ENCODE assay signal across 18 mouse cellular contexts in genomic region chr2:92848962-92849361, GRCm38 (mm10).
DNase-seq lines count a peak whose midpoint lies in the region; ATAC-seq and TF ChIP-seq lines count a peak whose summit lies in the region.
"Had no signal": no experiment of that assay in that cellular context is flagged by ENCODE, and none has a peak within 500 bp of the region (broad histone marks: within the 10 kb centered on the region; RNA-seq: fewer than 3 reads in every experiment).

No protein-coding gene starts in this region.

- H3K4me3 ChIP-seq in kidney, postnatal 0 days (replicated peaks; ENCODE audit: low read depth, low read length) = no peak overlapping the region
- H3K4me3 ChIP-seq in midbrain, embryonic 16.5 days (ENCODE audit: low read depth, low read length) = no peak overlapping the region
- H3K4me3 ChIP-seq: limb, embryonic 15.5 days; stomach, embryonic 15.5 days had no signal

- no peak for TF ChIP-seq CTCF in kidney, postnatal 0 days (IDR thresholded peaks at IDR 0.05; ENCODE audit: low read depth)
- TF ChIP-seq CTCF in brain, embryonic 14.5 days (IDR thresholded peaks at IDR 0.05; ENCODE audit: borderline replicate concordance, extremely low read depth, insufficient read depth, insufficient read length) = no peak

- H3K27ac ChIP-seq in kidney, postnatal 0 days = 0 out of 2 replicates have a peak overlapping the region, but pooled peaks have one; percentile 5
- H3K27ac ChIP-seq in midbrain, embryonic 16.5 days (ENCODE audit: low read length) = peak overlapping the region; percentile 60
- H3K27ac ChIP-seq: limb, embryonic 15.5 days; stomach, embryonic 15.5 days had no signal

- H3K36me3 ChIP-seq in kidney, postnatal 0 days (ENCODE audit: insufficient read depth, low read length) = no peaks in the 10 kb centered on the region
- no peaks in the 10 kb centered on the region for H3K36me3 ChIP-seq in midbrain, embryonic 16.5 days (ENCODE audit: control insufficient read depth, insufficient read depth, low read length)
- H3K36me3 ChIP-seq: limb, embryonic 15.5 days; stomach, embryonic 15.5 days had no signal

- no peaks in the 10 kb centered on the region for H3K27me3 ChIP-seq in kidney, postnatal 0 days (ENCODE audit: insufficient read depth, low read length)
- H3K27me3 ChIP-seq in midbrain, embryonic 16.5 days (ENCODE audit: control insufficient read depth, insufficient read depth, low read depth, low read length) = no peaks in the 10 kb centered on the region
- H3K27me3 ChIP-seq: limb, embryonic 15.5 days; stomach, embryonic 15.5 days had no signal

- ATAC-seq in frontal cortex, adult (ENCODE audit: low TSS enrichment) = peak; percentile 45; the same call in 1 of the 2 replicates
- no peak for ATAC-seq in kidney, postnatal 0 days (replicated peaks; ENCODE audit: low FRiP score, low read depth)
- no peak for ATAC-seq in midbrain, embryonic 16.5 days

- TF ChIP-seq POLR2A in brain, embryonic 14.5 days (IDR thresholded peaks at IDR 0.05; ENCODE audit: borderline replicate concordance, extremely low read depth, insufficient read depth, insufficient read length, poor library complexity, severe bottlenecking) = no peak

- no peak overlapping the region for H3K4me2 ChIP-seq in kidney, postnatal 0 days (ENCODE audit: low read length)
- no peak overlapping the region for H3K4me2 ChIP-seq in midbrain, embryonic 16.5 days (ENCODE audit: low read length)
- H3K4me2 ChIP-seq: heart, embryonic 11.5 days; limb, embryonic 15.5 days; stomach, embryonic 15.5 days had no signal

- DNase-seq in frontal cortex, postnatal 36 days (ENCODE audit: low spot score in 2 of 2) = no peak
- DNase-seq in kidney, postnatal 0 days (ENCODE audit: low spot score) = peak; percentile 54
- no peak for DNase-seq in kidney, adult 11 months
- peak; percentile 46 for DNase-seq in brain, embryonic 14.5 days (ENCODE audit: low read depth)
- DNase-seq in cerebellum, postnatal 36 days = no peak
- DNase-seq: adrenal gland, postnatal 25 days; cerebellum, adult 18-20 months; cerebellum, postnatal 25 days; heart, postnatal 10 days; kidney, adult 9 months; lung, postnatal 10 days; right cerebral cortex, postnatal 25 days; thymus, adult 18-20 months had no signal

- WGBS in kidney, postnatal 0 days = 25% methylated on average over 13 of the region's 13 CpGs
- WGBS in midbrain, embryonic 16.5 days = 28% methylated on average over 13 of the region's 13 CpGs

- no peaks in the 10 kb centered on the region for H3K9me3 ChIP-seq in kidney, postnatal 0 days (replicated peaks; ENCODE audit: low read length)
- H3K9me3 ChIP-seq in midbrain, embryonic 16.5 days (replicated peaks; ENCODE audit: control insufficient read depth, low read length, poor library complexity, severe bottlenecking) = no peaks in the 10 kb centered on the region
- H3K9me3 ChIP-seq: limb, embryonic 15.5 days; stomach, embryonic 15.5 days had no signal

- H3K9ac ChIP-seq in kidney, postnatal 0 days (ENCODE audit: low read depth, low read length) = no peak overlapping the region
- H3K9ac ChIP-seq in midbrain, embryonic 16.5 days (ENCODE audit: low read depth, low read length) = no peak overlapping the region
- H3K9ac ChIP-seq: limb, embryonic 15.5 days; stomach, embryonic 15.5 days had no signal

- peaks cover 9% of the 10 kb centered on the region; the same call in 1 of the 2 replicates for H3K4me1 ChIP-seq in kidney, postnatal 0 days (replicated peaks; ENCODE audit: insufficient read depth, low read length)
- H3K4me1 ChIP-seq in midbrain, embryonic 16.5 days (ENCODE audit: control insufficient read depth, insufficient read depth, low read length) = peaks cover 28% of the 10 kb centered on the region

Comparison
In these comparisons a context has a peak if more than half of its experiments do, and no peak if none do; other contexts are left out.
1. DNase-seq: peak in kidney, postnatal 0 days (single experiment) and brain, embryonic 14.5 days (single experiment); none in frontal cortex, postnatal 36 days (0 of 2), kidney, adult 11 months (single experiment) and cerebellum, postnatal 36 days (0 of 2).